Mouse (Mus musculus) kidney, adult 2 months (tissue): Measurements from ENCODE around the gene Pate2.

ENCODE experiments used
- CTCF ChIP-seq: fragments of 200-500 bp; conservative IDR thresholded peaks from 2 replicates; pipeline ENCODE4 v1.5.1; 2011; ENCODE audit warnings: low read depth, mild to moderate bottlenecking, control low read depth, low read length, moderate library complexity, mixed read lengths; ENCODE audit not compliant: insufficient read depth, insufficient read length
- POLR2A ChIP-seq: fragments of 200-500 bp; IDR thresholded peaks from one replicate; pipeline ENCODE4 v1.6.1; 2011; ENCODE audit warnings: low read depth, low read length, control low read depth

DNA sequence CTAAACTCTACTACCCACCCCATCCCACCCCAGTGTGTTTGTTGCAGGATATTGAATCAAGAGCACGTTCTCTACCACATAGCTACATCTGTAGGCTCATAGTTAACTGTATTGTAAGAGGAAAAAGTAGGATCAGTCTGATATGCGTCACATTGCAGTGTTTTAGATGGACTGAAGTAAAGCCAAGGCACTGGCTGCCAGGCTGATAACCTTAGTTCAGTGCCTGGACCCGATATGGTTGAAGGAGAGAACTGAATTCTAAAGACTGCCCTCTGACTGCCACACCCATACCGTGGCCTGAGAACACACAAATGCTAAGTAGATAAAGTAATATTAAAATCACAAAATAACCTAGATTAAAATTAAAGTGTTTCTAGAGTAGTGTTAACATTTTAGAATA, 34.2 kb upstream of the Pate2 start:
- TF ChIP-seq CTCF, result no peak
- no peak for TF ChIP-seq POLR2A
